Mouse (Mus musculus): ENCODE measurements around the gene Cyp2w1.
"Not testable (repeated sequence)": the region's sequence is repeated elsewhere in the genome, so short reads cannot be mapped to it uniquely, and the experiment has no call there.

Gene Cyp2w1

DNA sequence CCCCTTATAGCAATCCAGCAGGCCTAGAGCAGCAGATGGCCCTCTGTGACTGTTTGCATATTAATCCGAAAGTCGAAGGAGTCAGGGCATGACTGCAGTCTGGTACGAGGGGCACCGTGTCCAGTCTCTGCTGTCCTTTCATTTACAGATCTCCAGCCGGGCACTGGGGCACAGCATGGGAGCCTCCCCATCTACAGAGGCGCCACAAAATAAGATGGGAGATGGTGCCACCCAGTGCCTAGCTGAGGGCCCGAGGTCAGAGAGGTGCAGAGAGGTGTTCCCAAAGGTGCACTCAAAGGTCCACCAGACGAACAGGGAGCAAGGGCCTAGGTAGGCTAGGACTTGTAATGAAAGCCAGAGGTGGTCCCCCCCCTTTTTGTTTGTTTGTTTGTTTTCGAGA lies 30.8 kb downstream of the Cyp2w1 start:
- no peak for DNase-seq (ENCODE audit: low spot score in 2 of 2)

DNA sequence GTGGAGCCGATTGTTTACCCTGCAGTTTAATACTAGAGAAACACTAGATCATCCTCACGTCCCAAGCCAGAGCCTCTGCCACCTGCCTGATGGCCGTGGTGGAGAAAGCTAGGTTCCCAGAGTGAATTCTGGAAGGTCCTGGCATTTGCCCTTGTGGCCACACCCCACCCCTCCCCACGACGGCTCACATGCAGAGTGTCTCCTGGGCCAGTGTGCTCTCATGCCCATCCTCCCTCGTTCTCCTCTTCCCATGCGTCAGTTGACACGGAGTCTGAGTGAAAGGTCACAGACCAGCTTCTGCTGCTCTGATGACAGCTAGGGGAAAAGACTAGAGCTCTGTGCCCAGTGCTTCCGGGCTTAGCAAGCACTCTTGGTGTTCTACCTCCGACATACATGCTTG lies 32.1 kb downstream of the Cyp2w1 start:
- no peak for DNase-seq (ENCODE audit: low spot score in 2 of 2)

DNA sequence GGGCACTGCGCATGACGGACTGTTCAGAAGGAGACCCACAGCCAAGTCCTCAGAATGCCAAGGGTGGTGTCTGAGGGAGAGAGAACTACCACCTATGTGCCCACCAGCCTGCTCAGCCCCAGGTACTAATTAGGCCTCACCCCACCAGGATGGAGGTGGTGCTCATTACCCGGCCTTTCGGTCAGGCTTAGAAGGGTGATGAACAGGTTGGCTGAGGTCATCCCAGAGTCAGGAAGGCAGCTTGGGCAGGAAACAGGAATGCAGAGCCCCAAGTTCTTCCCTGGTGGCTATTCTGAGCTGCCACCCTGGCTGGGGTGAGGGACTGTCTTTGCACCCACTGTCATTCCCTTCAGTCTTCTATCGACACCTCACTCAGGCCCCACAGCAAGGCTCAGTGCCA lies 33.6 kb downstream of the Cyp2w1 start:
- DNase-seq (ENCODE audit: low spot score in 2 of 2), result no peak

DNA sequence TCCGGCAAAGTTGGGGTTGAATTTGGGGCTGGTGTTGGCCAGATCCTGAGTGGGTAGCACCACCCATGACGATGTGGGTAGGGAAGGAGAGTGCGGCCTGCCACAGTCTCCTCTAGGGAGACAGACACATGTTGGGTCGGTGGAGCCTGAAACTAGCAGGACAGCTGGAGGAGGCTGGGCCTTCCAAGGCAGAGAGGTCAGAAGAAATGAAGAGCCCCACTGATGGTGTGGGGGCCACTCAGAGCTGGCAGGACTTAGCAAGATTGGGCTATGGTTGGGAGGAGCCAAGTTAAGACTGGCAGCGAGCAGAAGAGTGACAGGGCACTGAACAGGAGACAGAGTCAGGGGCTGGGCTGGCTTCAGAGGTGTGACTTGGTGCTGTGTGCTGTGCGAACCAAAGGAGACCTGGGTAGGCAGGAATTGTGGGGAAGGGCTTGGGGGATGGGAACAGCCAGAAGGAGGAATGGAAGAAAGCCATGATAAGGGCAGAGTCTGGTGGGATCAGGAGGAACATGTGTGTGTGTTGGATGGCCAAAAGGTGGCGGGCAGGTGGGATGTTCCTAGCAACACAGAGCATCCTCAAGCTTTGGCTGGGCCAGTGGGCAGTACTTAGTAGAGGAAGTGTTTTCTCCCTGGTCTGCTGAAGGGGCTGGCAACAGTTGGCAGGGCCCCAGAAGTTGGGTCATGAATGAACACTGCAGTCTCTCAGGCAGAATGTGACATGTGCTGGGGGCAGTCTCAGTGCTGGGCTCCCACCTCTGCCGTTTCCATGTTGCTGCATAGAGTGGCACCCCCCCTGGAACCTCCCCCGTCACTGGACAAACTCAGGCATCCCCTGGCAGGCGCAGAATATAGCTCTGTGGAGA lies 35.1 kb downstream of the Cyp2w1 start:
- DNase-seq (ENCODE audit: low spot score in 2 of 2), result no peak

DNA sequence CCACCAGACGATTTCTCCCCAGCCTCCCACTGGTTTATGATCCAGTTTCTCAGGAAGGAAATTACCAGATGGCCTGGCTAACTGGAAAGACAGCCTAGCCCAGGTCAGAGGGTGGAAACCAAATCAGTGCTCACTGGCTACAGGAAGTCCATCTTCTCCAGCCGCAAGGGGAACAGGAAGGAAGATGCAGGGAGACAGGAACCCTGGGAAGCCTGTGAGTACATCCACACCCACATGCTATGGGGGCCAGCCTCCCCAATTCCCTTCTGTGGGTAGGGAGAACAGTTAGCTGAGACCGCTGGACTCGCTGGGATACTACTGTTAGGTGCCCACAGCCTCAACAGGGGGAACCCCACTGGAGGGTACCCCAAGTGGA lies 35.8 kb downstream of the Cyp2w1 start:
- no peak for DNase-seq (ENCODE audit: low spot score in 2 of 2)

DNA sequence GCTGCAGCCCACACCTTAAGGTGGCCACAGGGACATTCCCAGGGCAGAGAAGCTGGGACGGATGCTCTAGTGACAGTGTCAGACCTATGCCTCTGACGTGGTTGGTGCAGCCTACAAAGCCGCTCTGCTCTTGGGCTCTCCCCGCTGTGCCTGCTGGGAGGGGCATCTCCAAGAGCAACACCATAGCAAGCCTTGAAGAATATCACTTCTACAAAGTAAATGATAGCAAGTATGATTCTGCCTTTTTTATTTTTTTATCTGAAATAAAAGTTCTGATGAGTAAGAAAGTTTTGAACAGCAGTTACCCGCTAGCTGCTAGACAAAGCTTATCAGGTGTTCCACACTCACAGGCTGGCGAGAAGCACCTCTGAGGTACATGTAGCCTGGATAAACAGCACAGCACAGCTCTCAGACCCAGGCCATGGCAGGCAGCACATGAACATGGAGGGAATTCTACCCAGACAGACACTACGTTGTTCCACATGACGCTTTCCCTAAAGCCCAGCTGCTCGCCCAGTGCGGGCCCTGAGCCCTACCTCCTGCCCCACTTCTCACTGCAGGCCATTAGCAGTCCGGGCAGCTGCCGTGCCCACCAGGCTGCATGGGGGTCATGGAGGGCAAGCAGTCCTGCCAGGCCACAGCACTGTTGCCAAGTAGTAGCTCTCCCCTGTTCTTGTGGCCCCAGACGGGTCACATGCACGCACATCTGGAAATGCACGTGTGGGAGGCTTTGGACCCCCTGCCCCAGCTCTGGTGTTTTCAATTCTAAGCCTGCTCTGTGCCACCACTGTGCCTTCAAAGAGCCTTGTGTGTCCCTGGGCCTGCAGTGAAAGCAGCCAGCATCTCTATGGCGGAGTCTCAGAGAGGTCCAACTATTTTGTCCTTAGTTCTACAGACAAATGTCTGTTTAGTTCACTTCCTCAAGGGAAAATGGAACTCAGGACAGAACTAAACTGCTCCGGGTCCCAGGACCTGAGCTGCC lies 36.6 kb downstream of the Cyp2w1 start:
- no peak for DNase-seq (ENCODE audit: low spot score in 2 of 2)

DNA sequence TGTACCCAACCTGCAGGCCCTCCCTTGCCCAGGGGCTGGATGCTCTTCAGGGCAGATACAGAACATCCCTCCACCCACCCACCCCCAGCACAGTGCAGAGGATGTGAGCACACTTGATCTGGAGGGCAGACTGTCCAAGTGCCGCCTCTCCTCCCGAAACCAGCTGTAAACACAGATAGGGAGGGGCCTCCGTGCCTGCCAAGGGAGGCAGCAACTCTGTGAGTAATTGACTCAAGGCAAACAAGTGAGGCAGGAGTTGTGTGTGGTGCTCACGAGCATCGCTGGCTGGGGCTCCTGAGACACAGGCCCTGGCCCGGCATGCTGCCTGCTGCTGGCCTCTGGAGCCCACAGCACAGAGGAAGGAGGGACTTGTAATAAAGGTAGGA lies 37.3 kb downstream of the Cyp2w1 start:
- DNase-seq (ENCODE audit: low spot score in 2 of 2), result peak; percentile 55 to 82

DNA sequence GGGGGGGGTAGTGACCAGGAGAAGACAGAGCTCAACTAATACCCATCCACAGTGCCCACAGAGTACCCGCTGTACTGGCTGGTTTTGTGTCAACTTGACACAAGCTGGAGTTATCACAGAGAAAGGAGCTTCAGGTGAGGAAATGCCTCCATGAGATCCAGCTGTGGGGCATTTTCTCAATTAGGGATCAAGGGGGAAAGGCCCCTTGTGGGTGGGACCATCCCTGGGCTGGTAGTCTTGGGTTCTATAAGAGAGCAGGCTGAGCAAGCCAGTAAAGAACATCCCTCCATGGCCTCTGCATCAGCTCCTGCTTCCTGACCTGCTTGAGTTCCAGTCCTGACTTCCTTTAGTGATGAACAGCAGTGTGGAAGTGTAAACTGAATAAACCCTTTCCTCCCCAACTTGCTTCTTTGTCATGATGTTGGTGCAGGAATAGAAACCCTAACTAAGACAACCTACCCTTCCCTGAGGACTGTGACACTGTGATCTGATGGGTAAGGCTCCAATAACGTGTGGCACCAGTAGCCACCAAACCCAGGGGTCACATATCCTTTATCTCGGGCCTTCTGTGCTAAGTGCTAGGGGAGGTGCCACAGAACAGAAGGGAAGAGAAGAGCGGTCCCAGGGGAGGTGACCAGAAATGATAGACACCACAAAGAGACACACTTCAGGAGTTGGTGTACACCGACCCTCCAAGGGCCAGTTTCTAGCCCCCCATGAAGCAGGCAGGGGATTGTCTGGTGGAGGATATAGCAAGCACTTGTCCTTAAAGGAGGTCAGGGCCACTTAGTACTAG lies 38.1 kb downstream of the Cyp2w1 start:
- DNase-seq (ENCODE audit: low spot score in 2 of 2), result not testable (repeated sequence)

DNA sequence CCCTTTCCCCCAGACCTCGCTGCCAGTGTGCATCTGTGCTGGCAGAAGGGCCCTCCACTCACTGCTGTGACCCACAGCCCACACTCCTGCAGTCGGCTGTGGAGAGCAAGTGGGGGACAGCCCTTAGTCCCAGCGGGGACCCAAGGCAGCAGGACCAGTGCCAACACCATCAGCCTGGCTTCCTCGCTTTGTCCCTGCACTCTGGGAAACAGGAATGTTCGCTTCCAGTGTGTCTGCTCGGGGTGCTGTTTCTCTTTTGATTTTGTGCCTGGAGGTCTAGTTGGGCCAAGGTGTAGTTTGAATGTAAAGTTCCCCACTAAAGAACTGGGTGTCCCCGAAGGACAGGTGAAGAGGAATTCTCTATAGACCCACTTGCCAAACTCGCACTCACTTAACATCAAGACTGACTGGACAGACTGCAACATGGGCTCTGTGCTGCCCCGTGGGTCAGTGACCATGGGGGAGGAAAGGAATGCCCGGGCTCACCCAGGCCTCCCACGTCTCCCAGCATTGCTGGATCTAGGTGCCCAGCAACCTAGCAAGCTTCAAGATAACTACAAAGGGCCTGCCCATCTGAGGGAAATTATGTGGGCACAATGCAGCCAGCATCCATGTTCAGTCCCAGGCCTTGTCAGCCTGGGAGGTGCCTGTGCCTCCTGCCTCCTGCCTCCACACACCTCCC lies 39.0 kb downstream of the Cyp2w1 start:
- DNase-seq (ENCODE audit: low spot score in 2 of 2), result no peak

DNA sequence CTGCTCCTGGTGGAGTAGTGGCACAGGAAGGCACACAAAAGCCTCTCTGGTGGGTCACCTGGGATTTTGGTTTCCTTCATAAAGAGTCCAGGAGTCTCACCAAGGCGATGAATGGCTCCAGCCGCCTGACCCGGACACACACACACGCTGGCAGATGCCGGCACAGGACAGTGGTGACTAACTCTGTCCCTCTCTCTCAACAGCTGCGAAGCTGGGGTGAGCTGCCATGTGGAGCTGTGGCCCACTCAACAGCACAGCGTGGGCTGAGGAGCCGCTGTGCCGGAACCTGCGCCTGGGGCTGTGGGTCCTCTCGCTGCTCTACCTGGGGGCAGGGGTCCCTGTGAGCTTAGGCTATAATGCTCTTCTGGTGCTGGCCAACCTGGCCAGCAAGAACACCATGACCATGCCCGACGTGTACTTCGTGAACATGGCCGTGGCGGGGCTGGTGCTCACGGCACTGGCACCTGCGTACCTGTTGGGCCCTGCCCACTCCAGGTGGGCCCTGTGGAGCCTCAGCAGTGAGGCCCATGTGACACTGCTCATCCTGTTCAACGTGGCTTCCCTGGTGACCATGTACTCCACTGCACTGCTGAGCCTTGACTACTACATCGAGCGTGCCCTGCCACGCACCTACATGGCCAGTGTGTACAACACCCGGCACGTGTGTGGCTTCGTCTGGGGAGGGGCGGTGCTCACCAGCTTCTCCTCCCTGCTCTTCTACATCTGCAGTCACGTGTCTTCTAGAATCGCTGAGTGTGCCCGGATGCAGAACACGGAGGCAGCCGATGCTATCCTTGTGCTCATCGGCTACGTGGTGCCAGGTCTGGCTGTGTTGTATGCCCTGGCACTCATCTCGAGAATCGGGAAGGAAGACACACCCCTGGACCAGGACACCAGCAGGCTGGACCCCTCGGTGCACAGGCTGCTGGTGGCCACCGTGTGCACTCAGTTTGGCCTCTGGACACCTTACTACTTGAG lies 40.1 kb downstream of the Cyp2w1 start:
- DNase-seq (ENCODE audit: low spot score in 2 of 2), result no peak

DNA sequence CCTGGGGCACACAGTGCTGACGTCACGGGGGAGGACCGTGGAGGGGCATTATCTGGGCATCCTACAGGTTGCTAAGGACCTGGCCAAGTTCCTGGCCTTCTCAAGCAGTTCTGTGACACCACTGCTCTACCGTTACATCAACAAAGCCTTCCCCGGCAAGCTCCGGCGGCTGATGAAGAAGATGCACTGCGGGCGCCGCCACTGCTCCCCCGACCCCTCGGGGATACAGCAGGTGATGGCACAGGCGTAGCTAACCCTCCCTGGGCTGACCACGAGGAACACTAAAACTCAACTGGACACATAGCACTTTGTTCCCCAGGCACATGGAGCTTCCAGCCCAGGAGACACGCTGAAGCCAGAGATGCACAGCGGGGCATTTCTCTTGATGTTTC lies 40.8 kb downstream of the Cyp2w1 start:
- no peak for DNase-seq (ENCODE audit: low spot score in 2 of 2)

DNA sequence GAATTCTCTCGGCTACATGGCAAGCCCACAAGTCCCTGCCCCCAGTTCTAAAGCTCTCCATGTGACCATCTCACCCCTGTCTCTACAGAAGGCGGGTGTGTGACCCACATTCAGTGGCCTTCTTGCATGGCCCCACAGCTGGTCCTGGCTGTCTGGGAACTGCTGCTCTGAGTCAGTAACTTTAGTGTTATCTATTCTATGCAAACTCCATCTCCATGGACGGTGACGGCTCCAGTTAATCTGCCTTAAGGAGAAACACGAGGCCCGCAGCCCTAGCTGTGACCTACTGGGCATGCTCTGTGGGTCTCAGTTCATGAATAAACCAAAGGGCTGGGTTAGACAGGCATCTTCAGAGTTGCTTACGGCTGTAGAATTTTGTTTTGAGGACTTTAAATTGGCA lies 42.0 kb downstream of the Cyp2w1 start:
- no peak for DNase-seq (ENCODE audit: low spot score in 2 of 2)

DNA sequence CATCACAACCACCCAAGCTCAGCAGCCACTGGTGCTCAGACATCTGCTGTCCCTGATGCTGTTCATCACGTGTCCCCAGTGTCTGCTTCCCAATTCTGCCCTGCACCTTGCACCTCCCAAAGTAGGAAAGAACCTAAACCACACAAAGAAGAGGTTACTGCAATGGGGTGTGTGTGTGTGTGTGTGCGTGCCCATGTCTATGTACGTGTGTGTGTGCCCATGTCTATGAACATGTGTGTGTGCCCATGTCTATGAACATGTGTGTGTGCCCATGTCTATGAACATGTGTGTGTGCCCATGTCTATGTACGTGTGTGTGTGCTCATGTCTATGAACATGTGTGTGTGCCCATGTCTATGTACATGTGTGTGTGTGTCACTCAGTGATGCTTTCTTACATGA lies 43.1 kb downstream of the Cyp2w1 start:
- DNase-seq (ENCODE audit: low spot score in 2 of 2), result no peak

DNA sequence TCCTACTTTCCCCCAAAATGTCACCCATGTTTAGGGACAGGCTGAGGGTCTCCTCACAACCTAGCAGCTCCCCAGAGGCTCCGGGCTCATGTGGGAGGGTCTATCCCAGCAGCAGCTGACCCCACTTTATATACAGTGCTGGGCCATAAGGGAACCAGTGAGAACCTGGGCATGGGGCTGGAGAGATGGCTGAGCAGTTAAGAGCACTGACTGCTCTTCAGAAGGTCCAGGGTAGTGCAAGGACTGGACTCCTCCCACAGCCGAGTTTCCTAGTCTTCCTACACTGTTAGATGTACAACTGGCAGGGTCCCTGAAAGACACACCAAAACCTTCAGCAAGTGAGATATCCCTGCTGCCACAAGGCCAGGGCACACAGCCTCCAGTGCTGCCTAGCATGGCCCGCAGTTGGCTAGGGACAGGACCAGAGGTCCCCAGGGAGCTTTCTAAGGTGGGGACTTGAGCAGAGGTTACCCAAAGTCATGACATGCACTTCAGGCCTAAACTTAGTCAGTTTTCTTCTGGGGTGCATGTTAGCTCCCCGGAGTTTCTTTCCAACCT lies 45.0 kb downstream of the Cyp2w1 start:
- DNase-seq (ENCODE audit: low spot score in 2 of 2), result no peak

DNA sequence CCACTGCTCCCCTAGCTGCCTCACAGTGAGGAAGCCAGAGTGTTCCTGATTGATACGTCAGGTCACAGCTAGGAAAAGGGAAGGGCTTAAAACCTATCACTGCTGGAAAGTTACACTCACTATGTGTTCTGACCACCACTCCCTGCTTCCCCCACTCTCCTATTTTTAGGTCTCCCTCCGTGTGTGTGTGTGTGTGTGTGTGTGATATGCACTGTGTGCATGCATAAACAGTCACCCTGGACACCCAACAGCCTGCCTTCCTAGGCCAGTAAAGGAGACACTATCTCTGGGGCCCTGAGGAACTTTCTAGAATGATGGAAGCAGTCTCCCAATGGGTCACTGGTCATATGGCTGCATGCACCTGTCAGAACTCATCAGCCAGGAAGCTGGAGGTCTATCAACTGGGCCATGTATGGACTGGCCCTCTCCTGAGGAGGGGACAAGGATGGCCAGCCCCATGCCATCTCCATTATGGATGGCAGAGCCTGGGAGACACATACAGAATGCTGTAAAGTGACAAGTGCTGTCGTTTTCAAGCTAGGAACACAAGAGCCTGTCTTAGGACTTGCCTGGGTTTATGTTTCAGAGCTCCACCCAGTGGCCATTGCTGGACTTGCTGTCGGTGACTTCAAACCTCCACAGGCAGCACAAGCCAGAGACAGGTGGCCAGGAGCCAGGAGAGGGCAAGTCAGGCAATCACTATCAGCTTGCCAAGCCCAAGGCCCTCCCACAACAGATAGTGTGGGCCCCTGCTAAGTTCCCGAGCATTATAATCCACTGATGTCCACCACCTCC lies 45.7 kb downstream of the Cyp2w1 start:
- peak; percentile 85 to 88 for DNase-seq (ENCODE audit: low spot score in 2 of 2)

DNA sequence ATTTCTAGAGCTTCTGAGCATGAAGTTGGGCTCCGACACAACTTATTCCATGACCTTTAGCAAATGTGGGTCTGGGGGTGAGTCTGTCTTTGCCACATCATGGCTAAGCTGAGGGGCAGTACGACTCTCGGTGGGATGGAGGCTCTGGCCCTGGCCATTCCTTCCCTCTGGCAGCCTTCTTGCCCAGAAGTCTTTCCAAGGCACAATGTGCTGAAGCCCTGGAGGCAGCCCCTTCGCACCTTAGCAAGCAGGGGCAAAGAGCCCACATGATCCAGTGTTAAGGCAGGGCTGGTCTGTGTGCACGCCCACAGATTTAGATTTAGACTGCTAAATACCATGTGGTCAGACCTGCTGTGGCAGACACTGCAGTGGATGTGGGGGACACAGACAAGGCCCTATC lies 46.4 kb downstream of the Cyp2w1 start:
- no peak for DNase-seq (ENCODE audit: low spot score in 2 of 2)

DNA sequence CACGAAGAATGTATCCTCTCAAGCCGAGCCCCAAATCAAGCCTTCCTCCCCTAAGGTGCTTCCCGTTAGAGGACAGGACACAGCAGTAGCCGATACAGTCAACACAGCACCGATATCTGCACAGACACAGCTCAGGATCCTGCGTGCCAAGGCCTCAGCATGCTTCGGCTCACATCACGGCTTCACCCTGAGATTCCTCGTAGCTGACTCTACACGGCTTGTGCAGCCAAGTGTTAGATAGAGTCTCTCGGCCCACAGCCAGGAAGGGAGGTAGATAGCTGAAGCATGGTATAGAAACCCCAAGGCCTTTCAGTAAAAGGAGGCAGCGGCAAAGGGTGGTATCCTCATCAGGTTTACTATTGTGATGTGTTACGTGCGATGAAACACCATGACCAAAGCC lies 47.6 kb downstream of the Cyp2w1 start:
- DNase-seq (ENCODE audit: low spot score in 2 of 2), result no peak

DNA sequence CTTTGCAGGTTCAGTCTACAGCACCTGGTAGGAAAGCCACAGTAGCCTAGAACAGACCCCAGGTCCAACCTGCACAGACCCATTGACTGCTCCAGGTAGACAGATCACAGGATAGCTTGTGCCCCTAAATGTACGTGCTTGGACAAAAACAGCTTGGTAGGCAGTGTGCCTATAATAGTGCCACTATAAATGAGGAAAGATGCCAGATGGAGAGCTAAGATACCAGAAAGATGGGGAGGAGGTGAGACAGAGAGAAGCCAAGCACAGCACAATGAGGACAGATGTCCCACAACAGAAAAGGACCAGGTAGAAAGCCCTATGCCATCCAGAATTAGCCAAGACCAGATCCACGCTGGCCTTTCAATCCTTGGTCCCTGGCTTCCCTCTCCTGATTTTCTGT lies 49.7 kb downstream of the Cyp2w1 start:
- DNase-seq (ENCODE audit: low spot score in 2 of 2), result no peak

DNA sequence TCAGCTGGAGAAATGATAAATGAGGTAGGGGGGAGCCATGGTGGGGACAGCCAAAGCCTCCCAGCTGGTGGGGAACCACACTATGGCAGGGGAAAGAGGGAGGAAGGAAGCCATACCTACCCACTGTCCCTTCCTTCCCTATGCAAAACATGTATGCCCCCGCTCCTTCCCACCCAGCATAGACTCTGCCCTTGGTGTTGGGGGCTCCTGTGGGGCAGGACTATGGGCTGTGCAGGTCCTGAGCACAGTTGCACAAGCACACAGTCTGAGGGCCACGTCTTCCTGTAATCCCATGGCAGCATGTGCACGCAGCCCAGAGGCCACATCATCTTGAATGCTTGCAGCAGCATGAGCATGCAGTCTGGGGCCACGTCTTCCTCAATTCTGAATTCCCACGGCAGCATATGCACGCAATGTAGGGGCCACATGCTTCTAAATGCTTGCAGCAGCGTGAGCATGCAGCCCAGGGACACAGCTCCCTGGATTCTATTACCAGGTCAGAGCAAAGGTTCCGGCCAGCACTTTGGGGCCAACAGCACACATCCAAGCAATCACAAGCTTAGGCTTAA lies 51.4 kb downstream of the Cyp2w1 start:
- DNase-seq (ENCODE audit: low spot score in 2 of 2), result no peak
